Mouse (Mus musculus) gonadal fat pad, adult 2 months (tissue): ENCODE measurements around the gene Tbxas1. TPM values are rescaled to one million over a fixed set of nuclear protein-coding genes. Genes with fewer than 3 reads are reported as not detected.

Experiments used
- DNase-seq: peaks from one replicate; pipeline ENCODE4 v3.0.0-alpha.2; 2012; ENCODE audit warnings: low read depth
- polyA plus RNA-seq: library from polyadenylated mRNA; depleted of rRNA; stranded (reverse); fragments of >200 nt; gene quantifications from 2 replicates; pipeline ENCODE4 v1.2.3, GENCODE M21; 2012

Tbxas1 gene
- polyA plus RNA-seq, 1 experiment = 6.3 TPM

GRCm38 (mm10) chr6:38997838-38998237 lies 122.6 kb downstream of the Tbxas1 start:
- DNase-seq = no peak

- no peak for DNase-seq
These were observed 127.9 kb downstream of the Tbxas1 start for GRCm38 (mm10) chr6:39003126-39003525.

- no peak for DNase-seq
These were observed 128.8 kb downstream of the Tbxas1 start for GRCm38 (mm10) chr6:39004003-39004473.

GRCm38 (mm10) chr6:39005267-39005944 lies 130.2 kb downstream of the Tbxas1 start:
- DNase-seq = no peak

GRCm38 (mm10) chr6:39005945-39006572 lies 130.9 kb downstream of the Tbxas1 start:
- no peak for DNase-seq

GRCm38 (mm10) chr6:39007223-39007622 lies 132.0 kb downstream of the Tbxas1 start:
- DNase-seq = no peak

GRCm38 (mm10) chr6:39008116-39008515 lies 132.9 kb downstream of the Tbxas1 start:
- DNase-seq = no peak

GRCm38 (mm10) chr6:39013034-39013832 lies 138.0 kb downstream of the Tbxas1 start:
- no peak for DNase-seq

- DNase-seq = no peak
These were observed 142.7 kb downstream of the Tbxas1 start for GRCm38 (mm10) chr6:39017942-39018341.

- no peak for DNase-seq
These were observed 143.6 kb downstream of the Tbxas1 start for GRCm38 (mm10) chr6:39018805-39019204.

GRCm38 (mm10) chr6:39019219-39019618 lies 144.0 kb downstream of the Tbxas1 start:
- no peak for DNase-seq

GRCm38 (mm10) chr6:39021909-39022308 lies 146.7 kb downstream of the Tbxas1 start:
- DNase-seq = no peak

GRCm38 (mm10) chr6:39022461-39023181 lies 147.4 kb downstream of the Tbxas1 start:
- no peak for DNase-seq

- DNase-seq = no peak
These were observed 149.4 kb downstream of the Tbxas1 start for GRCm38 (mm10) chr6:39024631-39025030.

- DNase-seq = no peak
These were observed 149.8 kb downstream of the Tbxas1 start for GRCm38 (mm10) chr6:39025038-39025437.

GRCm38 (mm10) chr6:39030714-39031113 lies 155.5 kb downstream of the Tbxas1 start:
- no peak for DNase-seq

- no peak for DNase-seq
These were observed 158.5 kb downstream of the Tbxas1 start for GRCm38 (mm10) chr6:39033676-39034075.

GRCm38 (mm10) chr6:39035039-39035438 lies 159.8 kb downstream of the Tbxas1 start:
- DNase-seq = no peak

GRCm38 (mm10) chr6:39036204-39036603 lies 161.0 kb downstream of the Tbxas1 start:
- DNase-seq = no peak

GRCm38 (mm10) chr6:39040451-39040850 lies 165.2 kb downstream of the Tbxas1 start:
- DNase-seq = no peak

- no peak for DNase-seq
These were observed 173.9 kb downstream of the Tbxas1 start for GRCm38 (mm10) chr6:39049141-39049540.

GRCm38 (mm10) chr6:39050836-39051235 lies 175.6 kb downstream of the Tbxas1 start:
- no peak for DNase-seq
